Mouse (Mus musculus): Measurements from ENCODE around the gene Zfp566. TPM values are rescaled to one million over a fixed set of nuclear protein-coding genes. Genes with fewer than 3 reads are reported as not detected.
A peak's percentile ranks its signal among the peaks of the same experiment; 100 is the strongest.

The Zfp566 gene
- total and polyA plus RNA-seq, 3 experiments: 4.9 to 9.1 (median 6.5) TPM

DNA sequence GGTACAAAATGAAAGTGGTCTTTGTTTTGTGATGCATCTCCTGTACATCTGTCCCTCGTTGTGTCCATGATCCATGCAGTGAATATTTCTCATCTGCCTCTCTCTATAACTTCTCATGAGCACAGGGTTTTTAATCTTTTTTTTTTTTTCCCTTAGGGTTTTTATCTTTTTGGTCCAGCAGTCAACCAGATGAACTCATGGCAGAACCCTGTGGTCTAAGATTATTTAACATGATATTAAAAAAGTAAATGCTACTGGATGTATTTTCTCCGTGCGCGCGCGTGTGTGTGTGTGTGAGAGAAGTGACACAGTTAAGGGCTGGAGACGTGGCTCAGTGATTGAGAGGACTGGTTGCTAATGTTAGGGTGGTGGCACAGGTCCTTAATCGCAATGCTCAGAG is 39.6 kb upstream of the Zfp566 start:
- Histone ChIP-seq H3K27me3 (replicated peaks) (no peaks in the 10 kb centered on the region), H3K27ac (ENCODE audit: insufficient read depth, low read depth) (no peak overlapping the region), H3K4me1 (ENCODE audit: control insufficient read depth in 1 of 2, insufficient read depth in 2 of 2) (peaks cover 0 to 6% of the 10 kb centered on the region in 2 experiments; a peak in 2 of 4 replicates), H3K9me3 (replicated peaks; ENCODE audit: low read length) (peaks cover 12% of the 10 kb centered on the region), H3K36me3 (replicated peaks in 1 of 2; ENCODE audit: control insufficient read depth in 1 of 2, insufficient read depth in 1 of 2, low read length in 1 of 2) (peaks cover 44 to 89% of the 10 kb centered on the region in 2 experiments), H3K79me2 (replicated peaks; ENCODE audit: control insufficient read depth, extremely low read depth, insufficient read depth, poor library complexity, severe bottlenecking) (no peaks in the 10 kb centered on the region), H3K9ac (ENCODE audit: insufficient read depth, low read depth) (no peak overlapping the region), H3K4me3 (replicated peaks in 1 of 3; ENCODE audit: low read depth in 2 of 3, low read length in 2 of 3, poor library complexity in 1 of 3) (no peak overlapping the region), H3K4me2 (ENCODE audit: insufficient read depth, low read depth, poor library complexity, severe bottlenecking) (no peak overlapping the region)
- TF ChIP-seq UBTF (IDR thresholded peaks at IDR 0.05; ENCODE audit: low read depth, low read length): no peak
- TF ChIP-seq ZMIZ1 (IDR thresholded peaks at IDR 0.05; ENCODE audit: low read depth, low read length): no peak
- TF ChIP-seq TCF12 (IDR thresholded peaks at IDR 0.05; ENCODE audit: low read depth, low read length): no peak
- no peak for TF ChIP-seq ZNF384 (IDR thresholded peaks at IDR 0.05; ENCODE audit: low read depth, low read length)
- no peak for TF ChIP-seq ETS1 (conservative IDR thresholded peaks at IDR 0.05; ENCODE audit: low read depth, low read length)
- no peak for TF ChIP-seq CHD1 (IDR thresholded peaks at IDR 0.05; ENCODE audit: low read depth, low read length)
- TF ChIP-seq USF2 (conservative IDR thresholded peaks at IDR 0.05; ENCODE audit: low read depth, low read length): no peak
- TF ChIP-seq BHLHE40 (IDR thresholded peaks at IDR 0.05; ENCODE audit: low read depth, low read length): no peak
- TF ChIP-seq MXI1 (IDR thresholded peaks at IDR 0.05; ENCODE audit: low read depth, low read length): no peak
- no peak for TF ChIP-seq HCFC1 (IDR thresholded peaks at IDR 0.05; ENCODE audit: low read depth, low read length)
- no peak for DNase-seq (ENCODE audit: extremely low read depth)
- in situ Hi-C loops (cut with MboI; ENCODE audit: low pct_ligation_motif_present, low pct_unique_long_range_greater_than_20kb, low sequenced_read_pairs) (no loop called here), dilution Hi-C loops (cut with MboI; ENCODE audit: extremely low pct_ligation_motif_present, extremely low pct_unique_long_range_greater_than_20kb, low sequenced_read_pairs) (no loop called here)

DNA sequence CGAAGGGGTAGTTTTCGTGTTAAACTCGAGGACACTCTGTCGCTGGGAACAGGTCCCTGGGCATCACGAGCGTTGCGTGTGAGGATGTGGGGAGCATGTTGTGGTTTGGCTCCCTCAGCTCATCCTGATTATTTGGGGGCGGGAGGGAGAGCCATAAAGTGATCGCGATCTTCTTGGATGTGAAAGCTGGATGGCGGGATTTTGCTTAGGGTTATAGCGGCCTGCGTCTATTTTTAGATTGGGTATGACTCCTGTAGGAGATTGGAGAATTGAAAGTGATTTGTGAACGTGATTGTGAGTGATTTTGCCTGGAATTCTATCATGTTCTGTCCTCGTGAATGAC is 31.8 kb upstream of the Zfp566 start:
- H3K9ac ChIP-seq (ENCODE audit: insufficient read depth, low read depth): peak overlapping the region; percentile 50
- H3K27me3 ChIP-seq (replicated peaks): no peaks in the 10 kb centered on the region
- dilution Hi-C loops (cut with MboI; ENCODE audit: extremely low pct_ligation_motif_present, extremely low pct_unique_long_range_greater_than_20kb, low sequenced_read_pairs) (no loop called here), in situ Hi-C loops (cut with MboI; ENCODE audit: low pct_ligation_motif_present, low pct_unique_long_range_greater_than_20kb, low sequenced_read_pairs) (no loop called here)
- peaks cover 0 to 10% of the 10 kb centered on the region in 2 experiments; a peak in 2 of 4 replicates for H3K4me1 ChIP-seq (ENCODE audit: control insufficient read depth in 1 of 2, insufficient read depth in 2 of 2)
- no peak overlapping the region for H3K27ac ChIP-seq (ENCODE audit: insufficient read depth, low read depth)
- no peak for TF ChIP-seq ZMIZ1 (IDR thresholded peaks at IDR 0.05; ENCODE audit: low read depth, low read length)
- TF ChIP-seq ZNF384 (IDR thresholded peaks at IDR 0.05; ENCODE audit: low read depth, low read length): no peak
- 0 out of 2 replicates have a peak, but pooled peaks have one; percentile 11 for TF ChIP-seq MYC (IDR thresholded peaks at IDR 0.05; ENCODE audit: low read depth, low read length)
- no peak for TF ChIP-seq NRF1 (IDR thresholded peaks at IDR 0.05; ENCODE audit: low read depth, low read length)
- TF ChIP-seq BHLHE40 (IDR thresholded peaks at IDR 0.05; ENCODE audit: low read depth, low read length): peak; percentile 29
- no peak for TF ChIP-seq SMC3 (IDR thresholded peaks at IDR 0.05; ENCODE audit: low read depth, low read length)
- peak; percentile 60; the same call in 1 of the 2 replicates for TF ChIP-seq MXI1 (IDR thresholded peaks at IDR 0.05; ENCODE audit: low read depth, low read length)
- TF ChIP-seq MEF2A (IDR thresholded peaks at IDR 0.05; ENCODE audit: borderline replicate concordance, low read depth, low read length): 0 out of 2 replicates have a peak, but pooled peaks have one; percentile 17
- TF ChIP-seq ELF1 (IDR thresholded peaks at IDR 0.05; ENCODE audit: low read depth, low read length): no peak
- no peak for TF ChIP-seq JUN (IDR thresholded peaks at IDR 0.05; ENCODE audit: insufficient read depth, low read depth, low read length)
- H3K9me3 ChIP-seq (replicated peaks; ENCODE audit: low read length): peaks cover 5% of the 10 kb centered on the region
- DNase-seq (ENCODE audit: extremely low read depth): no peak
- peak overlapping the region; percentile 44 for H3K4me2 ChIP-seq (ENCODE audit: insufficient read depth, low read depth, poor library complexity, severe bottlenecking)
- H3K79me2 ChIP-seq (replicated peaks; ENCODE audit: control insufficient read depth, extremely low read depth, insufficient read depth, poor library complexity, severe bottlenecking): peaks cover 6% of the 10 kb centered on the region
- H3K4me3 ChIP-seq (replicated peaks in 1 of 3; ENCODE audit: low read depth in 2 of 3, low read length in 2 of 3, poor library complexity in 1 of 3): peak overlapping the region; percentile 64 to 83 (median 77)
- H3K36me3 ChIP-seq (replicated peaks in 1 of 2; ENCODE audit: control insufficient read depth in 1 of 2, insufficient read depth in 1 of 2, low read length in 1 of 2): peaks cover under 1 to 20% of the 10 kb centered on the region in 2 experiments

Measured in CH12.LX (cell line).